Comparison of ENCODE assay signal across 22 mouse cellular contexts in genomic region chr16:72677234-72677633, GRCm38 (mm10).
DNase-seq lines count a peak whose midpoint lies in the region; ATAC-seq and TF ChIP-seq lines count a peak whose summit lies in the region.
"Had no signal": no experiment of that assay in that cellular context is flagged by ENCODE, and none has a peak within 500 bp of the region (broad histone marks: within the 10 kb centered on the region; RNA-seq: fewer than 3 reads in every experiment).

No protein-coding gene starts in this region.

- H3K9me3 ChIP-seq in hindbrain, embryonic 11.5 days (ENCODE audit: control insufficient read depth, low read length) = no peaks in the 10 kb centered on the region
- H3K9me3 ChIP-seq in hindbrain, postnatal 0 days (ENCODE audit: low read length) = no peaks in the 10 kb centered on the region
- H3K9me3 ChIP-seq in kidney, postnatal 0 days (replicated peaks; ENCODE audit: low read length) = no peaks in the 10 kb centered on the region
- no peaks in the 10 kb centered on the region for H3K9me3 ChIP-seq in neural tube, embryonic 11.5 days (ENCODE audit: control insufficient read depth, low read length)
- no peaks in the 10 kb centered on the region for H3K9me3 ChIP-seq in neural tube, embryonic 15.5 days (replicated peaks)
- no peaks in the 10 kb centered on the region for H3K9me3 ChIP-seq in midbrain, embryonic 15.5 days
- H3K9me3 ChIP-seq: forebrain, embryonic 10.5 days; heart, embryonic 13.5 days had no signal

- no peak overlapping the region for H3K4me3 ChIP-seq in hindbrain, embryonic 11.5 days (ENCODE audit: low read depth, low read length)
- H3K4me3 ChIP-seq in hindbrain, postnatal 0 days (ENCODE audit: low read length) = no peak overlapping the region
- no peak overlapping the region for H3K4me3 ChIP-seq in kidney, postnatal 0 days (replicated peaks; ENCODE audit: low read depth, low read length)
- no peak overlapping the region for H3K4me3 ChIP-seq in neural tube, embryonic 11.5 days (ENCODE audit: low read depth, low read length)
- no peak overlapping the region for H3K4me3 ChIP-seq in neural tube, embryonic 15.5 days (replicated peaks)
- no peak overlapping the region for H3K4me3 ChIP-seq in midbrain, embryonic 15.5 days
- H3K4me3 ChIP-seq: erythroblast, embryonic 14.5 days; forebrain, embryonic 10.5 days; gastrocnemius, adult 2 months; heart, embryonic 13.5 days had no signal

- no peaks in the 10 kb centered on the region for H3K36me3 ChIP-seq in hindbrain, embryonic 11.5 days (ENCODE audit: control insufficient read depth, insufficient read depth, low read length)
- no peaks in the 10 kb centered on the region for H3K36me3 ChIP-seq in hindbrain, postnatal 0 days (ENCODE audit: insufficient read depth, low read length)
- no peaks in the 10 kb centered on the region for H3K36me3 ChIP-seq in kidney, postnatal 0 days (ENCODE audit: insufficient read depth, low read length)
- no peaks in the 10 kb centered on the region for H3K36me3 ChIP-seq in neural tube, embryonic 11.5 days (ENCODE audit: control insufficient read depth, insufficient read depth, low read length)
- no peaks in the 10 kb centered on the region for H3K36me3 ChIP-seq in neural tube, embryonic 15.5 days
- H3K36me3 ChIP-seq in midbrain, embryonic 15.5 days (replicated peaks) = no peaks in the 10 kb centered on the region

- H3K9ac ChIP-seq in hindbrain, embryonic 11.5 days (ENCODE audit: low read depth, low read length) = no peak overlapping the region
- no peak overlapping the region for H3K9ac ChIP-seq in hindbrain, postnatal 0 days (replicated peaks; ENCODE audit: low read length)
- H3K9ac ChIP-seq in kidney, postnatal 0 days (ENCODE audit: low read depth, low read length) = no peak overlapping the region
- H3K9ac ChIP-seq in neural tube, embryonic 11.5 days (ENCODE audit: low read length) = no peak overlapping the region
- H3K9ac ChIP-seq in neural tube, embryonic 15.5 days (replicated peaks) = no peak overlapping the region
- H3K9ac ChIP-seq in midbrain, embryonic 15.5 days = no peak overlapping the region
- H3K9ac ChIP-seq: heart, embryonic 13.5 days had no signal

- no peak for ATAC-seq in hindbrain, embryonic 11.5 days (ENCODE audit: low FRiP score)
- ATAC-seq in hindbrain, postnatal 0 days = no peak
- ATAC-seq in kidney, postnatal 0 days (replicated peaks; ENCODE audit: low FRiP score, low read depth) = peak; percentile 54; the same call in 1 of the 2 replicates
- ATAC-seq in neural tube, embryonic 11.5 days (ENCODE audit: insufficient read depth, low FRiP score, low TSS enrichment) = no peak
- ATAC-seq in neural tube, embryonic 15.5 days (ENCODE audit: low FRiP score) = no peak
- ATAC-seq in midbrain, embryonic 15.5 days (replicated peaks) = no peak
- ATAC-seq: forebrain, embryonic 14.5 days had no signal

- TF ChIP-seq CTCF in hindbrain, postnatal 0 days (IDR thresholded peaks at IDR 0.05; ENCODE audit: low read depth) = no peak
- TF ChIP-seq CTCF in kidney, postnatal 0 days (IDR thresholded peaks at IDR 0.05; ENCODE audit: low read depth) = no peak

- DNase-seq in hindbrain, embryonic 11.5 days (ENCODE audit: low spot score) = no peak
- no peak for DNase-seq in hindbrain, postnatal 0 days (ENCODE audit: low spot score)
- DNase-seq in kidney, postnatal 0 days (ENCODE audit: low spot score) = no peak
- DNase-seq in kidney, postnatal 10 days = no peak
- no peak for DNase-seq in neural tube, embryonic 11.5 days (ENCODE audit: low spot score)
- no peak for DNase-seq in right cerebral cortex, postnatal 25 days
- DNase-seq: adrenal gland, adult 2 months; adrenal gland, postnatal 25 days; cerebellum, adult 18-20 months; cerebellum, adult 9-11 months; cerebellum, postnatal 36 days; gastrocnemius, adult 2 months; gastrocnemius, postnatal 25 days; heart, adult 11 months; heart, postnatal 36 days had no signal

- peak overlapping the region; percentile 87 for H3K27ac ChIP-seq in hindbrain, embryonic 11.5 days (ENCODE audit: low read depth, low read length)
- no peak overlapping the region for H3K27ac ChIP-seq in hindbrain, postnatal 0 days
- H3K27ac ChIP-seq in kidney, postnatal 0 days = no peak overlapping the region
- peak overlapping the region; percentile 15; the same call in 1 of the 2 replicates for H3K27ac ChIP-seq in neural tube, embryonic 11.5 days (ENCODE audit: low read depth, low read length)
- H3K27ac ChIP-seq in neural tube, embryonic 15.5 days (replicated peaks) = no peak overlapping the region
- H3K27ac ChIP-seq in midbrain, embryonic 15.5 days = peak overlapping the region; percentile 23; the same call in 1 of the 2 replicates
- H3K27ac ChIP-seq: forebrain, embryonic 10.5 days; gastrocnemius, adult 2 months; heart, embryonic 13.5 days had no signal

- peaks cover 6% of the 10 kb centered on the region for H3K4me1 ChIP-seq in hindbrain, embryonic 11.5 days (replicated peaks; ENCODE audit: control insufficient read depth, insufficient read depth, low read length)
- peaks cover 7% of the 10 kb centered on the region; the same call in 1 of the 2 replicates for H3K4me1 ChIP-seq in hindbrain, postnatal 0 days (ENCODE audit: insufficient read depth, low read length)
- H3K4me1 ChIP-seq in kidney, postnatal 0 days (replicated peaks; ENCODE audit: insufficient read depth, low read length) = no peaks in the 10 kb centered on the region
- H3K4me1 ChIP-seq in neural tube, embryonic 11.5 days (ENCODE audit: control insufficient read depth, insufficient read depth, low read length) = peaks cover 16% of the 10 kb centered on the region; the same call in 1 of the 2 replicates
- H3K4me1 ChIP-seq in neural tube, embryonic 15.5 days = peaks cover 18% of the 10 kb centered on the region
- H3K4me1 ChIP-seq in midbrain, embryonic 15.5 days = peaks cover 33% of the 10 kb centered on the region

- H3K27me3 ChIP-seq in hindbrain, embryonic 11.5 days (ENCODE audit: control insufficient read depth, insufficient read depth, low read length) = no peaks in the 10 kb centered on the region
- no peaks in the 10 kb centered on the region for H3K27me3 ChIP-seq in hindbrain, postnatal 0 days (ENCODE audit: insufficient read depth, low read length)
- no peaks in the 10 kb centered on the region for H3K27me3 ChIP-seq in kidney, postnatal 0 days (ENCODE audit: insufficient read depth, low read length)
- no peaks in the 10 kb centered on the region for H3K27me3 ChIP-seq in neural tube, embryonic 11.5 days (ENCODE audit: control insufficient read depth, insufficient read depth, low read length)
- H3K27me3 ChIP-seq in neural tube, embryonic 15.5 days (replicated peaks) = no peaks in the 10 kb centered on the region
- H3K27me3 ChIP-seq in midbrain, embryonic 15.5 days (replicated peaks) = no peaks in the 10 kb centered on the region
- H3K27me3 ChIP-seq: CH12.LX; heart, embryonic 13.5 days had no signal

- H3K4me2 ChIP-seq in hindbrain, embryonic 11.5 days (replicated peaks; ENCODE audit: low read depth, low read length) = no peak overlapping the region
- H3K4me2 ChIP-seq in hindbrain, postnatal 0 days (ENCODE audit: low read depth, low read length) = no peak overlapping the region
- H3K4me2 ChIP-seq in kidney, postnatal 0 days (ENCODE audit: low read length) = no peak overlapping the region
- no peak overlapping the region for H3K4me2 ChIP-seq in neural tube, embryonic 11.5 days (ENCODE audit: low read depth)
- H3K4me2 ChIP-seq in neural tube, embryonic 15.5 days = no peak overlapping the region
- no peak overlapping the region for H3K4me2 ChIP-seq in midbrain, embryonic 15.5 days
- H3K4me2 ChIP-seq: heart, embryonic 13.5 days had no signal

- 68% methylated on average over 5 of the region's 5 CpGs for WGBS in hindbrain, embryonic 11.5 days
- WGBS in hindbrain, postnatal 0 days = 74% methylated on average over 5 of the region's 5 CpGs
- 56% methylated on average over 5 of the region's 5 CpGs for WGBS in kidney, postnatal 0 days
- 63% methylated on average over 5 of the region's 5 CpGs for WGBS in neural tube, embryonic 11.5 days
- WGBS in neural tube, embryonic 15.5 days = 57% methylated on average over 5 of the region's 5 CpGs
- 71% methylated on average over 5 of the region's 5 CpGs for WGBS in midbrain, embryonic 15.5 days

Comparison
In these comparisons a context has a peak if more than half of its experiments do, and no peak if none do; other contexts are left out.
1. H3K27ac ChIP-seq: peak in hindbrain, embryonic 11.5 days (single experiment), neural tube, embryonic 11.5 days (single experiment) and midbrain, embryonic 15.5 days (single experiment); none in hindbrain, postnatal 0 days (single experiment), kidney, postnatal 0 days (single experiment) and neural tube, embryonic 15.5 days (single experiment).